Mouse (Mus musculus) lung, adult 2 months (tissue): ENCODE data around the gene Serinc5.
A peak's percentile ranks its signal among the peaks of the same experiment; 100 is the strongest.

Experiments
- CTCF ChIP-seq: fragments of 200-500 bp; IDR thresholded peaks from 2 replicates; pipeline ENCODE4 v1.5.1; 2011; ENCODE audit warnings: mild to moderate bottlenecking, low read length, control low read depth; ENCODE audit not compliant: insufficient read depth
- POLR2A ChIP-seq: fragments of 200-500 bp; IDR thresholded peaks from 2 replicates; pipeline ENCODE4 v1.6.1; 2011; ENCODE audit warnings: low read depth, mild to moderate bottlenecking, control low read depth, low read length, borderline replicate concordance; ENCODE audit errors: extremely low read depth

DNA sequence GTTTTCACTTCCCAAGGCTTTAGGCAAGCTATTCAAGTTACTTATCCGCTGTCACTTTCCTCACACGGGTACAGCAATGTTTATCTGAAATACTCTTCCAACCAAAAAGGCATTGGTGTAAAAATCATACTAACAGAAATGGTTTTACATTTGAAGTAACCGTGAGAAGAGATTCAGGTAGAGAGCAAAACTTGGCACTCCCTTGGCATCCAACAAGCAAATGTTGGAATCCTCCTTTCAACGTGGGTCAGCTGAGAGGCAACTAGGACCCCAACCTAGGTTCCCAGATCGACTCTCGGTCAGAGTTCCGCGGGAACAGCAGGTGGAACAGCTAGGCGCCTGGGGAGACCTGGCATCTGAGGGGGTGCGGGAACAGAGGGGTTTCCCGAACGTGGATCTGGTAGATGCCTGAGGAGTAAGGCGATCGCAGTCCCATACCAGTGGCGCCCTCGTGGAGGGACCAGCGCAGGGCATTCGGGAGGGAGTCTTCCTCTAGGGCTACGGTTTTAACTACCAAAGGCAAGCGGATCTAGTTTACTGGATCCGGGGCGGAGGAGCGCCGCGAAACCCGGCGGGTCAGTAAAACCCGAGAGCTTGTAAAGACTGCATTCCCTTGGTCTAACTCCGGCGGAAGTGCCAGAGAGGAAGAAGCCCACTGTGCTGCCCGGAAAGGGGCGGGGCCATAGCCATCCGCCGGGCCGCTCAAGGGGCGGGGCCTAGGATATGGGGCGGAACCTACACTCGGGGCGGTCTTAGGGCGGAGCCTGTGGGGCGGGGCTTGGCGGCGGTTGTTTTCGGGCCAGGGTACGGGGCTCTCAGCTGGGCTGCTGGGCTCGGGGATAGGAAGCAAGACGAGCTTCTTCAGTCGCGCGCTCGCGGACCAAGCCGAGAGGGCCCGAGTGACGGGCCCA, at the start of gene Serinc5:
- TF ChIP-seq CTCF (no peak), POLR2A (peak; percentile 84; the same call in 1 of the 2 replicates)
